Mouse (Mus musculus) intestine, embryonic 14.5 days (tissue): ENCODE data around the gene 1700029I15Rik. TPM values are rescaled to one million over a fixed set of nuclear protein-coding genes. Genes with fewer than 3 reads are reported as not detected.

ENCODE experiments used
- ATAC-seq: fragments of 200-750 bp; cut with Nextera tagmentation; replicated peaks from 2 replicates; pipeline ENCODE4 v1.8.0; 2017; ENCODE audit warnings: low read depth, moderate number of reproducible peaks, moderate TSS enrichment, moderate library complexity; ENCODE audit not compliant: low FRiP score, low TSS enrichment
- DNase-seq: peaks from one replicate; pipeline ENCODE4 v3.0.0-alpha.2; 2018; ENCODE audit warnings: low spot score
- H3K27ac ChIP-seq: fragments of 300-500 bp; sonication (generic); 2 replicates; pipeline ENCODE4 v1.5.1; 2014; ENCODE audit warnings: low read depth, mild to moderate bottlenecking, control low read depth
- H3K27me3 ChIP-seq: fragments of 300-500 bp; sonication (generic); replicated peaks from 2 replicates; pipeline ENCODE4 v1.6.1; 2014; ENCODE audit warnings: low read length, control low read depth; ENCODE audit not compliant: control insufficient read depth, insufficient read depth
- H3K36me3 ChIP-seq: fragments of 300-500 bp; sonication (generic); 2 replicates; pipeline ENCODE4 v1.6.1; 2014; ENCODE audit warnings: low read length, control low read depth; ENCODE audit not compliant: control insufficient read depth, insufficient read depth
- H3K4me1 ChIP-seq: fragments of 300-500 bp; sonication (generic); replicated peaks from 2 replicates; pipeline ENCODE4 v1.6.1; 2014; ENCODE audit warnings: low read length, control low read depth, mixed read lengths; ENCODE audit not compliant: control insufficient read depth, insufficient read depth
- H3K4me2 ChIP-seq: fragments of 300-500 bp; sonication (generic); 2 replicates; pipeline ENCODE4 v1.6.1; 2014; ENCODE audit warnings: low read length
- H3K4me3 ChIP-seq: fragments of 300-500 bp; sonication (generic); 2 replicates; pipeline ENCODE4 v1.5.1; 2014; ENCODE audit warnings: low read depth, low read length, control low read depth, mixed read lengths
- H3K9ac ChIP-seq: fragments of 300-500 bp; sonication (generic); 2 replicates; pipeline ENCODE4 v1.6.1; 2014; ENCODE audit warnings: mild to moderate bottlenecking, low read length
- H3K9me3 ChIP-seq: fragments of 300-500 bp; sonication (generic); 2 replicates; pipeline ENCODE4 v1.6.1; 2016; ENCODE audit warnings: low read length, control low read depth; ENCODE audit not compliant: control insufficient read depth
- WGBS: fragments of 180-500 bp; shearing (Covaris S2); extraction: QIAGEN DNeasy Blood & Tissue Kit; methylation state at CpG from one replicate; pipeline ENCODE4 v1.1.7; 2014; 5-methylcytosine and 5-hydroxymethylcytosine counted together
- polyA plus RNA-seq: library from polyadenylated mRNA; unstranded; fragments of >200 nt; fragmentation: Nextera tagmentation; extraction: Ambion mirVana; gene quantifications from 2 replicates; pipeline ENCODE4 v1.2.1, GENCODE M21; 2014

The 1700029I15Rik gene
- polyA plus RNA-seq, 1 experiment from 2014 or later: 1.7 TPM

- no peak overlapping the region for H3K4me3 ChIP-seq
- peaks cover 34% of the 10 kb centered on the region for H3K4me1 ChIP-seq
- H3K9ac ChIP-seq: no peak overlapping the region
- ATAC-seq (no peak), DNase-seq (no peak)
- no peaks in the 10 kb centered on the region for H3K27me3 ChIP-seq
- peaks cover 43% of the 10 kb centered on the region for H3K36me3 ChIP-seq
- no peak overlapping the region for H3K4me2 ChIP-seq
- H3K27ac ChIP-seq: no peak overlapping the region
- 80% methylated on average over 4 of the region's 4 CpGs for WGBS
- no peaks in the 10 kb centered on the region for H3K9me3 ChIP-seq
Observed at GRCm38 (mm10) chr2:92387646-92388045, 5.3 kb downstream of the 1700029I15Rik start.

- Histone ChIP-seq H3K27me3 (no peaks in the 10 kb centered on the region), H3K4me1 (peaks cover 38% of the 10 kb centered on the region), H3K9ac (peak overlapping the region; percentile 56), H3K36me3 (peaks cover 38% of the 10 kb centered on the region), H3K4me2 (peak overlapping the region; percentile 82), H3K27ac (no peak overlapping the region), H3K4me3 (peak overlapping the region; percentile 69), H3K9me3 (no peaks in the 10 kb centered on the region)
- DNase-seq: no peak
- no peak for ATAC-seq
- WGBS: 45% methylated on average over 3 of the region's 3 CpGs
Observed at GRCm38 (mm10) chr2:92388081-92388517, 5.8 kb downstream of the 1700029I15Rik start.

- H3K4me1 ChIP-seq: peaks cover 38% of the 10 kb centered on the region
Observed at GRCm38 (mm10) chr2:92388891-92389641, 6.7 kb downstream of the 1700029I15Rik start.

GRCm38 (mm10) chr2:92389645-92390044 is 7.3 kb downstream of the 1700029I15Rik start:
- ATAC-seq: peak; percentile 28
- WGBS: 6% methylated on average over 10 of the region's 10 CpGs
- H3K27ac ChIP-seq: peak overlapping the region; percentile 81
- no peak for DNase-seq
- no peaks in the 10 kb centered on the region for H3K27me3 ChIP-seq
- no peaks in the 10 kb centered on the region for H3K9me3 ChIP-seq
- peak overlapping the region; percentile 82 for H3K4me2 ChIP-seq
- peaks cover 38% of the 10 kb centered on the region for H3K4me1 ChIP-seq
- peaks cover 27% of the 10 kb centered on the region for H3K36me3 ChIP-seq
- H3K4me3 ChIP-seq: peak overlapping the region; percentile 69
- H3K9ac ChIP-seq: no peak overlapping the region

More at GRCm38 (mm10) chr2:92388891-92389641, 6.7 kb downstream of the 1700029I15Rik start:
- Histone ChIP-seq H3K4me2 (peak overlapping the region; percentile 82), H3K36me3 (peaks cover 32% of the 10 kb centered on the region), H3K27ac (peak overlapping the region; percentile 81), H3K9ac (peak overlapping the region; percentile 56), H3K9me3 (no peaks in the 10 kb centered on the region), H3K4me3 (peak overlapping the region; percentile 69), H3K27me3 (no peaks in the 10 kb centered on the region)
- peak; percentile 90 for ATAC-seq
- DNase-seq: peak; percentile 96
- WGBS: 2% methylated on average over 57 of the region's 62 CpGs

GRCm38 (mm10) chr2:92390206-92390930 is 8.0 kb downstream of the 1700029I15Rik start:
- Histone ChIP-seq H3K4me3 (no peak overlapping the region), H3K36me3 (peaks cover 20% of the 10 kb centered on the region), H3K9ac (no peak overlapping the region), H3K4me1 (peaks cover 38% of the 10 kb centered on the region), H3K27ac (no peak overlapping the region), H3K9me3 (no peaks in the 10 kb centered on the region), H3K27me3 (no peaks in the 10 kb centered on the region), H3K4me2 (no peak overlapping the region; the same call in 1 of the 2 replicates)
- DNase-seq (no peak), ATAC-seq (no peak)
- 75% methylated on average over 6 of the region's 6 CpGs for WGBS

- Histone ChIP-seq H3K9me3 (no peaks in the 10 kb centered on the region), H3K27me3 (no peaks in the 10 kb centered on the region), H3K27ac (no peak overlapping the region), H3K4me1 (peaks cover 38% of the 10 kb centered on the region), H3K4me3 (no peak overlapping the region), H3K9ac (no peak overlapping the region), H3K4me2 (peak overlapping the region; percentile 63; the same call in 1 of the 2 replicates), H3K36me3 (peaks cover 13% of the 10 kb centered on the region)
- ATAC-seq: no peak
- no peak for DNase-seq
- 90% methylated on average over 8 of the region's 8 CpGs for WGBS
Observed at GRCm38 (mm10) chr2:92391116-92391515, 8.8 kb downstream of the 1700029I15Rik start.

- H3K36me3 ChIP-seq: 0 out of 2 replicates have a peak, but pooled peaks cover 6% of the 10 kb centered on the region
- WGBS: 20% methylated on average over 11 of the region's 11 CpGs
- H3K9ac ChIP-seq: peak overlapping the region; percentile 46
- H3K27me3 ChIP-seq: no peaks in the 10 kb centered on the region
- H3K27ac ChIP-seq: peak overlapping the region; percentile 71
- no peak for DNase-seq
- peak overlapping the region; percentile 63 for H3K4me2 ChIP-seq
- peak overlapping the region; percentile 34 for H3K4me3 ChIP-seq
- no peak for ATAC-seq
- no peaks in the 10 kb centered on the region for H3K9me3 ChIP-seq
- H3K4me1 ChIP-seq: peaks cover 38% of the 10 kb centered on the region
Observed at GRCm38 (mm10) chr2:92391703-92392317, 9.5 kb downstream of the 1700029I15Rik start.
